Mouse (Mus musculus) frontal cortex, adult 2 months (tissue): ENCODE measurements at regions not wholly inside any gene's neighbourhood (a gene's known extent, or its start where the extent isn't known, plus 50 kb on each side); places are given as distances from the start of the nearest gene placed in this dataset.
"Not testable (repeated sequence)": the region's sequence is repeated elsewhere in the genome, so short reads cannot be mapped to it uniquely, and the experiment has no call there.

ENCODE experiments used
- DNase-seq, 2 experiments: peaks; one replicate each; pipeline ENCODE4 v3.0.0; 2022; ENCODE audit warnings: low spot score in 1 of 2; ENCODE audit errors: extremely low spot score in 1 of 2

- peak; percentile 73 to 87 for DNase-seq
These were observed 1163.6 kb upstream of the Tyrp1 start for GRCm38 (mm10) chr4:79670203-79670891.

GRCm38 (mm10) chr4:79694787-79695763, 1138.8 kb upstream of the Tyrp1 start:
- DNase-seq, result no peak

GRCm38 (mm10) chr4:79720915-79721314, 1113.0 kb upstream of the Tyrp1 start:
- DNase-seq, result not testable (repeated sequence)

GRCm38 (mm10) chr4:79724103-79724502, 1109.8 kb upstream of the Tyrp1 start:
- DNase-seq, result no peak

- no peak for DNase-seq
These were observed 1092.9 kb upstream of the Tyrp1 start for GRCm38 (mm10) chr4:79740925-79741560.
